Comparison of ENCODE assay signal across 8 mouse cellular contexts in genomic region chr4:101292736-101293541, GRCm38 (mm10). TPM values are rescaled to one million over a fixed set of nuclear protein-coding genes. Genes with fewer than 3 reads are reported as not detected.
DNase-seq lines count a peak whose midpoint lies in the region; ATAC-seq and TF ChIP-seq lines count a peak whose summit lies in the region.

No protein-coding gene starts in this region.

- no peaks in the 10 kb centered on the region for H3K9me3 ChIP-seq in forebrain, embryonic 13.5 days (replicated peaks)
- no peaks in the 10 kb centered on the region for H3K9me3 ChIP-seq in limb, embryonic 10.5 days (replicated peaks)

- peaks cover 25% of the 10 kb centered on the region for H3K4me1 ChIP-seq in forebrain, embryonic 13.5 days
- peaks cover 24% of the 10 kb centered on the region for H3K4me1 ChIP-seq in limb, embryonic 10.5 days
- peaks cover 3% of the 10 kb centered on the region; the same call in 1 of the 2 replicates for H3K4me1 ChIP-seq in small intestine, adult 2 months (ENCODE audit: control insufficient read depth, insufficient read depth, insufficient read length, low read length)

- DNase-seq in R1 (ENCODE audit: low read depth, low spot score), result peak; percentile 66
- DNase-seq in c-Kit-positive CD71-positive TER-119-negative erythroid progenitor cells, embryonic 14.5 days (ENCODE audit: low read depth), result peak; percentile 24
- DNase-seq in heart, postnatal 4 days, result peak; percentile 54
- DNase-seq in limb, embryonic 10.5 days (ENCODE audit: low spot score), result peak; percentile 68
- DNase-seq in mesoderm, embryonic 11.5 days (ENCODE audit: low read depth, low spot score), result peak; percentile 49
- DNase-seq in layer of hippocampus, adult 8-10 months (ENCODE audit: low spot score in 2 of 2), result no peak

- ATAC-seq in forebrain, embryonic 13.5 days, result peak; percentile 59

- WGBS in forebrain, embryonic 13.5 days, result under 1% methylated on average over 49 of the region's 49 CpGs
- WGBS in limb, embryonic 10.5 days, result under 1% methylated on average over 49 of the region's 49 CpGs
- WGBS in small intestine, adult 2 months, result 1% methylated on average over 49 of the region's 49 CpGs

- H3K27ac ChIP-seq in forebrain, embryonic 13.5 days, result no peak overlapping the region
- peak overlapping the region; percentile 83 for H3K27ac ChIP-seq in limb, embryonic 10.5 days
- H3K27ac ChIP-seq in small intestine, adult 2 months (ENCODE audit: insufficient read depth, low read depth, low read length), result peak overlapping the region; percentile 86

- H3K36me3 ChIP-seq in forebrain, embryonic 13.5 days (ENCODE audit: poor library complexity, severe bottlenecking), result no peaks in the 10 kb centered on the region
- no peaks in the 10 kb centered on the region for H3K36me3 ChIP-seq in limb, embryonic 10.5 days
- no peaks in the 10 kb centered on the region for H3K36me3 ChIP-seq in small intestine, adult 2 months (ENCODE audit: control insufficient read depth, insufficient read depth, low read length)

- H3K4me3 ChIP-seq in forebrain, embryonic 13.5 days, result peak overlapping the region; percentile 46
- peak overlapping the region; percentile 54 for H3K4me3 ChIP-seq in limb, embryonic 10.5 days
- peak overlapping the region; percentile 66 for H3K4me3 ChIP-seq in small intestine, adult 2 months (ENCODE audit: low read depth, low read length)

- H3K27me3 ChIP-seq in forebrain, embryonic 13.5 days, result peaks cover 53% of the 10 kb centered on the region
- peaks cover 53% of the 10 kb centered on the region for H3K27me3 ChIP-seq in limb, embryonic 10.5 days (ENCODE audit: low read depth, poor library complexity, severe bottlenecking)
- no peaks in the 10 kb centered on the region for H3K27me3 ChIP-seq in small intestine, adult 2 months (ENCODE audit: control insufficient read depth, insufficient read depth, low read length)

- no peak for TF ChIP-seq CTCF in small intestine, adult 2 months (IDR thresholded peaks at IDR 0.05; ENCODE audit: extremely low read depth, insufficient read length, insufficient replicate concordance, low read depth, low read length)

- H3K9ac ChIP-seq in forebrain, embryonic 13.5 days, result peak overlapping the region; percentile 51

- no peak for TF ChIP-seq POLR2A in small intestine, adult 2 months (IDR thresholded peaks at IDR 0.05; ENCODE audit: low read depth, low read length)

- H3K4me2 ChIP-seq in forebrain, embryonic 13.5 days, result peak overlapping the region; percentile 79

RNA-seq across cellular contexts. Expression of gene Jak1, which starts 27.9 kb away (rescaled TPM):
- 33.5 and 37.5 TPM in 2 replicates for polyA plus RNA-seq in forebrain, embryonic 13.5 days (2015; fragmentation: Nextera tagmentation; extraction: Ambion mirVana)
- 10 to 100 TPM; 86.6 to 89.9 TPM for total RNA-seq in heart, postnatal 4 days (2021)
- 47.7 and 53.9 TPM in 2 replicates for polyA plus RNA-seq in limb, embryonic 10.5 days (2016; fragmentation: Nextera tagmentation; extraction: Ambion mirVana)
- 10.9 and 19.6 TPM in 2 replicates for polyA plus RNA-seq in small intestine, adult 2 months (2012; rRNA removed)
- total RNA-seq in layer of hippocampus, adult 8-10 months (2022), result 100 to 1,000 TPM; 118 to 133 (median 127) TPM

Comparison
In these comparisons a context has a peak if more than half of its experiments do, and no peak if none do; other contexts are left out.
1. DNase-seq: peak in R1 (single experiment), c-Kit-positive CD71-positive TER-119-negative erythroid progenitor cells, embryonic 14.5 days (single experiment), heart, postnatal 4 days (single experiment), limb, embryonic 10.5 days (single experiment) and mesoderm, embryonic 11.5 days (single experiment); none in layer of hippocampus, adult 8-10 months (0 of 2).
2. Peak in every context shown above with its lines, with median percentiles within 50 percentile points of each other: H3K4me3 ChIP-seq.